Mouse (Mus musculus): Measurements from ENCODE around the gene Olfr1259.

- TF ChIP-seq CTCF (IDR thresholded peaks at IDR 0.05; ENCODE audit: control insufficient read depth, insufficient read depth, insufficient read length) = no peak
- no peak for TF ChIP-seq USF1 (IDR thresholded peaks at IDR 0.05; ENCODE audit: low read depth)
- TF ChIP-seq MYOG (IDR thresholded peaks at IDR 0.05; ENCODE audit: control insufficient read depth, extremely low read depth, insufficient read length) = no peak
- TF ChIP-seq MAX (IDR thresholded peaks at IDR 0.05) = no peak
These were observed 29.2 kb upstream of the Olfr1259 start for GRCm38 (mm10) chr2:89977709-89978108.

Measured in C2C12 (cell line).